Mouse (Mus musculus) erythroblast, embryonic 14.5 days (primary cell): ENCODE results near the gene Lamp2.

Source experiments
- GATA1 ChIP-seq: IDR thresholded peaks from 2 replicates; pipeline ENCODE4 v1.6.1; 2012; ENCODE audit warnings: low read length, inconsistent platforms, mixed read lengths
- TAL1 ChIP-seq: IDR thresholded peaks from 3 replicates; pipeline ENCODE4 v1.6.1; 2012; ENCODE audit warnings: low read length, inconsistent platforms, mixed read lengths

- TF ChIP-seq TAL1: no peak
- no peak for TF ChIP-seq GATA1
Measured at GRCm38 (mm10) chrX:38429455-38429854, 26.8 kb downstream of the Lamp2 start.
